Mouse (Mus musculus) urinary bladder, postnatal 14 days (tissue): ENCODE data around the gene Aifm2.

Experiments
- DNase-seq: peaks from one replicate; pipeline ENCODE4 v3.0.0; 2021; ENCODE audit warnings: low spot score

Aifm2 gene

GRCm38 (mm10) chr10:61714771-61715461, at the start of gene Aifm2:
Gene Aifm2 (plus strand): TSS chr10:61715263.
- DNase-seq: peak; percentile 76

DNA sequence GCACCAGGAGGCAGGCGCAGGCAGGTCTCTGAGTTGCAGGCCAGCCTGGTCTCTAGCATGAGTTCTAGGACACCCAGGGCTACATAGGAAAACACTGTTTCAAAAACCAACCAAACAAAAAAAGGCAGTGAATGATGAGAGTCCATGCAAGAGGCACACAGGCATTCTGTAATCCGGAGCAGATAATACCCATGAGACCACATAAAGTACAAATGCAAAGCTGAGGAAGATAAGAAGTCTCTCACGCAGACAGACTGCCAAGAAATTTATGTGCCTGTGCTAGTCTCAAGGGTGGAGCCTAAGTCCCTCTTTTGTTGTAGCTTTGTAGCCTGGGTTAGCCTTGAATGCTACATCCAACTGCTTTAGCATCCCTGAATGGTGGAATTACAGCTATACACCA, 49.4 kb upstream of the Aifm2 start:
- DNase-seq: no peak

GRCm38 (mm10) chr10:61669289-61669688, 45.8 kb upstream of the Aifm2 start:
- DNase-seq: no peak

DNA sequence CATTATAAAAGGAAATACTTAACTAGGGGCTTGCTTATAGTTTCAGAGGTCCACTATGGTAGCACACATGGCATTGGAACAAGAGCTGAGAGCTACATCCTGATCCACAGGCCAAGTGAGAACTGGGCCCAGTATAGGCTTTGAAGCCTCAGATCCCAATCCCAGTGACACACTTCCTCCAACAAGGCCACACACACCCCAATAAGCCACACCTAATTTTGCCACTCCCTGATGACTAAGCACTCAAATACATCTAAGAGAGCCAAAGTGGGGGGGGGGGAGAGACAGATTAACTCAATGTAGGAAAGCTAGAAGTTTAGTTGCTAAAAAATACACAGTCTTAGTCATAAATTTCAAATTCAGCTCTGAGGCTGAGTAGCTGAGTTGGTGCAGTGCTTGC, 45.2 kb upstream of the Aifm2 start:
- DNase-seq: no peak

DNA sequence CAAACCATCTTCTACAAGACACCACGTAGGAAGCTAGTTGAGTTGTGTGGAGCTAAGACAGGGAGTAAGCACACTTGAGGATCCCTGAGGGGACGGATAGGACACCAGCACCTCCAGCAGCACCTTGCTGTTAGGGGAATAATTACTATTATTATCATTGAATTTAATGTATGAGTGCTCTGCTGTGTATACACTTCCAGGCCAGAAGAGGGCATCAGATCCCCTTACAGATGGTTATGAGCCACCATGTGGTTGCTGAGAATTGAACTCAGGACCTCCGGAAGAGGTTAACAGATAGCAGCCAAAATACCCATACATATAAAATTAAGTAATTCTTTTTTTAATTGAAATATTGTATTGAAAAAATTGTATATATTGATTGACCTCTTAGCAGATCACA, 44.3 kb upstream of the Aifm2 start:
- DNase-seq: no peak

GRCm38 (mm10) chr10:61675935-61676334, 39.1 kb upstream of the Aifm2 start:
- DNase-seq: no peak

- DNase-seq: no peak
Measured at GRCm38 (mm10) chr10:61679545-61679944, 35.5 kb upstream of the Aifm2 start.

GRCm38 (mm10) chr10:61680015-61680913, 34.8 kb upstream of the Aifm2 start, which contains the start of gene Sar1a:
Gene Sar1a (plus strand): TSS chr10:61680299.
- DNase-seq: peak; percentile 99

DNA sequence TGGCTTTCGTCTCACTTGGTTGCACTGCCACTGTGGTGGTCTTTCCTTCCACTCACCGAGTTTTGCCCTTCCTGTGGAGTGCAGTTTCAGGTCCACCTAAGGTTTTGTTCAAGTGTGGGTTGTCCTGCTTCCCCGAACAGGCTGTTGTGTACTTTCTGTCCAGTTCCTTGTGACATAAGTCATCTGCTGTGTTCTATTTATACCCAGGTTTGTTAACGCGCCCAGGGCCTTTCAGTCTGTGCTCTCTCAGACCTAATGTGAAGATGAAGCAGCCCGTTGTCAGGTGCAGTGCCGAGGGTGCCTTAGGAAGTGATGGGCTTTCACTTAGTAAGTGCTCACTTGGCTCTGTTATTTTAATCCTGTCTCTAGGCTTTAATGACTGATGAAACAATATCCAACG, 25.7 kb upstream of the Aifm2 start:
- no peak for DNase-seq

DNA sequence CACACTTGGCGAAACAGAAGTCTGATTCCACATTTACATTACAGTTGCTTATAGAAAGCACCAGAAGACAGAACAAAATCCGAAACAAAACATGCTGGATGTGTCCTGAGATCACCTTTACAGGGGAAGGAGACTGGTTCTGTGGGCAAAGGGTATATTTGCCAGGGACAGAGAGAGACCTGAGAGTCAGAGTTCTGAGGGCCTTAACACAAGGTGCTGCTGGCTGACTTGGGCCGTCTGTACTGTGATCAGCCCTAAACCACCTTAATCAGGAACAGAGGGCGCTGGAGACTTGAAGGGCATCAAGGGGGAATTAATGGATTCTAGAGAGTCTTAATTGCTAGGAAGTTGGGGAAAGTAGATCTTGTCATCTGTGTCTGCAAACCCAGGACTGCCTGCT, 21.5 kb upstream of the Aifm2 start:
- no peak for DNase-seq

DNA sequence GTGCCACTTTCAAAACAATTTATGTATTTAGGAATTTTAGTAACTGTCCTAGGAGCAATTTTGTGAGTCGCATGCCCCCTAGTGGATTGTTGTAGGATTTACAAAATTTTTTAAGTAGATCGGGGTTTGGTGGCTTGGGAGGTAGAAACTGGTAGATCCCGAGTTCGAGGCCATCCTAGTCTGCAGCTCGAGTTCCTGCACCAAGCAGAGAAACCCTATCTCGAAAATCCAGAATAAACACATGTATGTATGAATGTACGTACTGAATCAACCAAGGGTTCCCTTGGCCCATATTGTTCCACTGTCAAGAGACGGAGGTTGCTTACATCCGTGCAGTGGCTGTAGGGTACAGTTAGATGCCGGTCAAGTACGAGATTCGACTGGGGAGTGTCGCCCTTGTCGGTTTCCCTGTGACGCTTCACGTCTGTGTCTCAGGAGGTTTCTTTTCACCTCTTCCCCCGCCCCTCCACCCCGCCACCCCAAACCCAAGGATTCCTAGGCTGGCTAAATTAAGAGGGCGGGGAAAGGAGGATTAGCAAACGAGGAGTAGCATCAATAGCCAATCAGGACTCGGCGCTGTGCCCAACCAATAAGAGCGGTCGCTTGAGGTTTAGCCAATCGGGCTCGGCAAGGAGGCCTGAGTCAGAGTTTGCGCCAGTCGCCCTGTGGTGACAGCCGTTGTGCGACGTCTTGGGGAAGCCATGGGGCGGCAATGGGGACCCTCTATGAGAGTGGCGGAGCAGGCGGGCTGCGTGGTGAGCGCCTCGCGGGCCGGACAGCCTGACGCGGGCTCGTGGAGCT, 20.0 kb upstream of the Aifm2 start, which contains the start of gene Tysnd1:
Gene Tysnd1 (plus strand): TSS at position 645 of the 801 bp plus-strand sequence.
- peak; percentile 97 for DNase-seq

- DNase-seq: peak; percentile 11
Measured at GRCm38 (mm10) chr10:61695703-61696559, 19.1 kb upstream of the Aifm2 start.

DNA sequence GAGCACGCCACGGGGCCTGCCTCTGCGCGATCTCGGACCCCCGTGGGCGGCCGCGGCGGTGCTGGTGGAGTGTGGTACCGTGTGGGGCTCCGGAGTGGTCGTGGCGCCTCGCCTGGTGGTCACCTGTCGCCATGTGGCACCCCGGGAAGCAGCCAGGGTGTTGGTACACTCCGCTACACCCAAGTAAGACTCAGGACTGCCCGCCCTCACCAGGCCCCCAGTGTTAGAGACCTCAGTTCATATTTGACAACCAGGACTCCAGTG, 18.6 kb upstream of the Aifm2 start:
- DNase-seq: no peak

DNA sequence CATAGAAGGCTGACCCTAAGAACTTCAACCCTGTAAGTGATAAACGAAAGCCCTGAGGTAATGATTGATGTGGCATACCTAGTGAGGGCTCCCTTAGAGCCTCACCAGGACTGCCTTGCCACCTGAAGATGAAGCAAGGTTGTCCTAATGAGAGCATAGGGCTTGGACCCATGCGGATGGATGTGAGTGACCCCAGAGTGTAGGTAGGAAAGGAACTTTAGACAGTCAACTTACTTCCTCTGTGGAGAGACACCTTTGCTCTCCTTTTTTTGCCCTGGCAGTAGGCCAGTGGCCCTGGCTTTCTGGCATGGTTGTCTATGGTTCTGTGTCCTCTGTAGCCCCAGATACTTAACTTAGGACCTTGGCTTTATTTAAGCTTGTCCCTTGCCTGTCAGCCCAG, 18.0 kb upstream of the Aifm2 start:
- no peak for DNase-seq

GRCm38 (mm10) chr10:61704663-61705062, 10.4 kb upstream of the Aifm2 start:
- no peak for DNase-seq

DNA sequence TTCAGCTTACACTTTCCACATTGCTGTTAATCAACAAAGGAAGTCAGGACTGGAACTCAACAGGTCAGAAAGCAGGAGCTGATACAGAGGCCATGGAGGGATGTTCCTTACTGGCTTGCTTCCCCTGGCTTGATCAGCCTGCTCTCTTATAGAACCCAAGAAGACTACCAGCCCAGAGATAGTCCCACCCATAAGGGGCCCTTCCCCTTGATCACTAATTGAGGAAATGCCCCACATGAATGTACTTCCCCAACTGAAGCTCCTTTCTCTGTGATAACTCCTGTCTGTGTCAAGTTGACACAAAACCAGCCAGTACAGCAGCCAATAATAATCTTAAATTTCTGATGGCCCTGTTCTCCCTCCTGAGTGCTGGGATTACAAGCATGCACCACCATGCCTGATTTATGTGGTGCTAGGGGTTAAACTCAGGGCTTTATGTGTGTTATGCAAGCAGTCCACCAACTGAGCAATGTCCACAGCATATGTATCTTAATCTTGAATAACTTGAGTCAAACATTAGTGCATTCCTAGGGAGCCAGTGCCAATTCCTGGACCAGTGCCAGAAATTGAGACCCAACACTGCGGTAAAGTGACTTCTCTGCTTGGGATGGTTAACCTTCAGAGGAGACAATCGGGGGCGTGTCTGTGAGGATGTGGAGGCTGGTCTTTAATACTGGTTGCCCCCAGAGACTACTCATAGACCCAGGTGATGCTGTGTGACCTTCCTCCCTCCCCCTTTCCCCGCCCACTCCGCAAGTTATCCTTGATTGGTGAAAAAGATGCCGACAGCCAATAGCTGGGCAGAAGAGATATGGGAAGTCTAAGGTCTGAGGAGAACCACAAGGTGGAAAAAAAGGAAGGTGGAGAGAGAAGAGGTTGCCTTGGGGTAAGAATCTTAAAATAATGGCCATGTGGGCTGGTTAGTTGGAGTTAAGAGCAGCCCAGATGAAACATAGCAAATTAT, 8.4 kb upstream of the Aifm2 start:
- no peak for DNase-seq

DNA sequence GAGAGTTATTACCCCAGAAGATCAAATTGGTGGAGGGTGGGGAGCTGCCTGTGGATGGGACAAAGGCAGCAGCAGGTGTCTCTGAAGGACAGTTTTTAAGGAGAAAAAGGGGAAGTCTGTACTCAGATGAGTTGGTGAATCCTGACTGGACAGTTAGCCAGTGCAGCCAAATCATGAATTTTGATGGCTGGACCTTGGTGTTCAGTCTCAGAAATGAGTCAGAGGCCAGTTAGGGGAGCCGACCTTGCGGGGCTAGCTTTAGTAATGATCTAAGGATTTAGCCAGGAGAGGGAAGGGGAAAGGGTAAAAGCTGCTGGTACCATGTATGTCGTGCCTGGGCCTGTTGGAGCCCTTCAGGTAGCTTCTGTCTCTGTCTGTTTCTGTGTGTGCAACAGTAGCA, 1.5 kb upstream of the Aifm2 start:
- DNase-seq: no peak

DNA sequence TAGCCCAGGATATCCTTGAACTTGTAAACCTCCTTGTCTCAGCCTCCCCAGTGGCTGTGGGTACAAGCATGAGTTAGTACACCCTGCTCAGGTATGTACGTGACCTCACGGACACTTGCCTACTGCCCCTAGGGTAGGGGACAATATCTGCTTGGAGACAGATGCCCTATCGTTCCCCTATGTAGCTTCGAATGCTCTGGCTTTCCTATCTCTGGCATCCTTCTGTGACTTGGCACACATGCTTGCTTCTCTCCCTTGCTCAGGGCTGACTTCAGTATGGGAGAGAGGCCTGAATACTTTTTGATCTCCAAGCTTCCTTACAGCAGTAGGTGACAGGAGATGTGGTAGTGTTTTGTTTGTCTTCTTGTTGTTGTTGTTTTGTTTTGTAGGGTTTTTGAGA, 917 bp upstream of the Aifm2 start:
- DNase-seq: no peak

DNA sequence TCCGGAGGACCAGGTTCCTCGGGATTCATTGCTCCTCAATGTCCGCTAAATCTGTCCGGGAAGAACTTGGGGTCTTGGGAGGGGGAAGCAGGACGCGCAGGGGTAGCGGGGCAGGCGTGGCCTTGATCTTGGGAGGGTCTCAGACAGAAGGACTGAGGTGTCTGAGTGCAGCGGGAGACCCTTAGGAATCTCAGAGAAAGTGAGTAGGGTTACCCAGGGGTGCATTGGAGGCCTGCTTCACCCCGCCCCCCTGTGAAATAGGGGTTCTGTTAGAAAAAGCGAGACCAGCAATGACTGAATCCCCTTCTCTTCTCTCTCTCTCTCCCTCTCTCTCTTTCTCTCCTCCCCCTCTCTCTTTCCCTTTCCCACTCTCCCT, 387 bp downstream of the Aifm2 start:
- no peak for DNase-seq

DNA sequence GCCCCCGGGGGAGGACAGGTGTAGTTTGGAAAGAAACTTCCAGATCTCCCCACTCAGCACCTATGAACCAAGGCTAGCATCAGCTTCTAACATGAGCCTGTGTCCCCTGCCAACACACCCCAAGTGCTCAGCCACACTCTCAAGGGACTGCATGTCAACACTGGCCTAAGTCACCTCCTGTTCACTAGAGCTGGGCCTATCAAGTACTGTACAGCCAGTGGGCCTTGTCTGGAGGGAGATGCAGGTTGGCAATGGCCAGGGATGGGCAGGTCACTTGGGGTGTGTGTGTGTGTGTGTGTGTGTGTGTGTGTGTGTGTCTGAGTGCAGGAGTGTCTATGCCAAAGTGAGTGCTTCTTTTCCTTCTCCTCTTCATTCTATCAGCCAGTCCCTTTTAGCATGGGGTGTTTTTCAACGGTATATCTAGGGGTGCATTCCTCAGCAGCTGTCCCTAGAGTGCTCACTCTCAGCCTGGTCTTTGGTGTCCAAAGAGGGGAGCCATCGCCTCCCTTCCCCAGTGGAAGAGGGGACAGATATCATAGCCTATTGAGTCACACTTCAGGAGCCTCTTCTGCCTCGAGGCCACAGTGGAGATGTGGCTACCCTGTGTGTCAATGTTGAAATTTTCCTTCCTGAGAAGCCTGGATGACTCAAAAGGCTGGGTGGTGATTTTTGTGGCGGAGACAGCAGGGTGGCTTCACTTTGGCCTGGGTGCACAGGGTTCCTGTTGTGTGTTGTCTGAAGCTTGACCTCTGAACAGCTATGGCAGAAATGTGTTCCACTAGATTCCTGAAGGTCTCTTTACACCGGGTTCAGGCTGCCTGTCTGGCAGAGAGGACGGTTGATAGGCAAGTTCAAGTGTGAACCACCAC, 1.2 kb downstream of the Aifm2 start:
- no peak for DNase-seq
